Mouse (Mus musculus) olfactory bulb, adult 2 months (tissue): ENCODE results near the gene Slc29a4. TPM values are rescaled to one million over a fixed set of nuclear protein-coding genes. Genes with fewer than 3 reads are reported as not detected.
A peak's percentile ranks its signal among the peaks of the same experiment; 100 is the strongest.

Experiments used
- H3K27ac ChIP-seq: fragments of 200-500 bp; 2 replicates; pipeline ENCODE4 v1.5.1; 2012; ENCODE audit warnings: low read depth, low read length; ENCODE audit not compliant: insufficient read depth
- H3K4me1 ChIP-seq: fragments of 200-500 bp; 2 replicates; pipeline ENCODE4 v1.6.1; 2012; ENCODE audit warnings: low read length; ENCODE audit not compliant: control insufficient read depth, insufficient read depth
- H3K4me3 ChIP-seq: fragments of 200-500 bp; 2 replicates; pipeline ENCODE4 v1.5.1; 2012; ENCODE audit warnings: mild to moderate bottlenecking, low read depth, low read length, moderate library complexity; ENCODE audit not compliant: insufficient read depth
- CTCF ChIP-seq: fragments of 200-500 bp; IDR thresholded peaks from 2 replicates; pipeline ENCODE4 v1.5.1; 2012; ENCODE audit warnings: low read depth, mild to moderate bottlenecking, low read length, moderate library complexity; ENCODE audit not compliant: insufficient read depth
- POLR2A ChIP-seq: fragments of 200-500 bp; IDR thresholded peaks from 2 replicates; pipeline ENCODE4 v1.6.1; 2012; ENCODE audit warnings: mild to moderate bottlenecking, low read depth, low read length, moderate library complexity; ENCODE audit not compliant: insufficient read depth
- WGBS: fragments of 180-500 bp; shearing (Covaris S2); methylation state at CpG from one replicate; pipeline ENCODE4 v1.1.7; 2018; 5-methylcytosine and 5-hydroxymethylcytosine counted together
- polyA plus RNA-seq: library from polyadenylated mRNA; stranded (reverse); fragments of >200 nt; gene quantifications from 2 replicates; pipeline ENCODE4 v1.2.4, GENCODE M21; 2012; ENCODE audit warnings: low replicate concordance; ENCODE audit not compliant: missing spikeins, insufficient read depth, insufficient read length

Slc29a4 gene
- polyA plus RNA-seq, 1 experiment, result not detected

DNA sequence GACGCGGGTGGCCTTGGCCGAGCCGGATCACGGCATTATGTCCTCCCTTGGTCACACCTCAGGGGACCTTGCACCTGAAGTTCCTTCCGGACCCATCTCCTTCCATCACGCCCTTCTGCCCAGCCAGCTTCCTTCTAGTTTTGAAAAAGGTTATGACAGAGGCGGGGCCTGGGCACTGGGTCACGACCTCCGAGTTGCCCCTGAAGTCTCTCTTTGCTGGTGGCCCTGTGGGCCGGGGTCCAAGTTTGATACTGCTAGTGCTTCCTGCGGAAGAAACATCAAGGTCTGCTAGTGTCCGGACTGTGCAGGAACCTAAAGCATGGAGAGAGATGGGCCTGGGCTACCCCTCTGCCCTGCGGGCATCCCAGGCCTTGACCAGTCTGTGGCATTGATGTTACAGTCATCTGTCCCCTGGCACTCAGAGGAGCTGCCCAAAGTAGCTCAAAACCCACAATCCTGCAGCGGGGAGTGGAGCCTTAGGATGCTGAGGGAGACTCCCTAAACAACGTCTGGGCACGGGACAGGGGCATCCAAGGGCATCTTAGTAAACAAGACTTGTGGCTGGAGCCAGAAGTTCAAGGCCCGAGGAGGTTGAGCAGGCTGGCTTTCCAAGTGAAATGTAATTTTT is 10.3 kb downstream of the Slc29a4 start:
- no peak for TF ChIP-seq POLR2A
- no peak for TF ChIP-seq CTCF
- Histone ChIP-seq H3K4me3 (peak overlapping the region; percentile 68), H3K27ac (no peak overlapping the region), H3K4me1 (peaks cover 23% of the 10 kb centered on the region)
- WGBS, result 25% methylated on average over 18 of the region's 18 CpGs

DNA sequence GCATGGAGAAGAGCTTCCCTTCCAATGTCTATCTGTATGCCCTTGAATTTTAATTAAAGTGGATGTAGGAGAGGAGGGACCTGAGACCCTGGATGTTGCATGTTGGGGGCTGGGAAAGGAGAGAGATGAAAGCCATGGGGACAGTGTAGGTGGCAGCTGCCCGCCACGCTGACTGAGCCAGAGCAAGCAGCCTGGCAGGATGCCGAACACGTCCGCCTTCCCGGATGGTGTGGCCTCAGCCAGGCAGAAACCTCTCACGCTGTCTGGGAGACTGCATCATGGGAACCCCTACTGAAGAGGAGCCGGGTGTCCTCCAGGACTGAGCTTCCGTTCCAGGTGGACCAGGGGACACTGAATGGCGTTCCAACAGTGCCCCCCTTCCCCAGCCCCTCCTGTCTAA is 11.3 kb downstream of the Slc29a4 start:
- Histone ChIP-seq H3K4me1 (peaks cover 23% of the 10 kb centered on the region), H3K4me3 (no peak overlapping the region), H3K27ac (no peak overlapping the region)
- WGBS, result 69% methylated on average over 10 of the region's 10 CpGs
- TF ChIP-seq CTCF (no peak), POLR2A (no peak)

DNA sequence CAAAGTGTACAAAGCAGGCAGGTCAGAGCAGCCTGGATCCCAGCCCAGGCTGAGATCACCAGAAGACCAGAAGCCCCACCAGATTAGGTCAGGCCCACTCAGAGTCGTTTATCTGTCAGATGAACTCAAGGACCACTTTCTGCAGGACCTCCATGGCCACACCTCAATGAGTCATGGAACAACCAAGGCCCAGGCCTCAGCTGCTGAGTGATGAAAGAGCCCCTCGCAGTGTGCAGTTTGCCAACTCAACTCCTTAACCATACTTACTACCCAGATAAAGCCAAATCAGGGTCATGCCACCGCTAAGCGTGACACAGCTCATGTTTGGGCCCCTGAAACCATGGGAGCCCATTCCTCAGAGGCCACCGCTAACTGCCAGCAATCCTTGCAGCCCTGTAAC is 15.4 kb downstream of the Slc29a4 start:
- no peak for TF ChIP-seq CTCF
- no peak for TF ChIP-seq POLR2A
- H3K4me3 ChIP-seq, result no peak overlapping the region
- no peak overlapping the region for H3K27ac ChIP-seq
- peaks cover 7% of the 10 kb centered on the region for H3K4me1 ChIP-seq
- WGBS, result 90% methylated on average over 5 of the region's 5 CpGs

DNA sequence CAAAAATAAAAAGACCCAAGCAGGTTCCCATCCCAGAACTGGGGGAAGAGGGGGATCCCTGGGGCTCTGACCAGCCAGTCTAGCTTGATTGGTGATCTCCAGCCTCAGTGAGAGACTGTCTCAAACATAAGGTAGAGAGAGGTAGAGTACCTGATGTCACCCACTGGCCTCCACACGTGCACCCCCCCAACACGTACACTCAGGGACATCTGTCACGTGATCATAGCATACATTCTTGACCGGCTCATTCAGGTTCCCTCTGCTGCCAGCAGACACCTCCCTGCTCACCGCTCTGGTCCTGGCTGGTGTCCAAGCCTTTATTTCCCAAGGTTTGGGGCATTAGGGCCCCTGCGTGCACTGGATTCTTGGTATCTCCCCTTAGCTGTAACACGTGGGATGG is 17.1 kb downstream of the Slc29a4 start:
- no peaks in the 10 kb centered on the region for H3K4me1 ChIP-seq
- no peak overlapping the region for H3K27ac ChIP-seq
- no peak overlapping the region for H3K4me3 ChIP-seq
- WGBS, result 76% methylated on average over 7 of the region's 7 CpGs
- TF ChIP-seq POLR2A, result no peak
- no peak for TF ChIP-seq CTCF

DNA sequence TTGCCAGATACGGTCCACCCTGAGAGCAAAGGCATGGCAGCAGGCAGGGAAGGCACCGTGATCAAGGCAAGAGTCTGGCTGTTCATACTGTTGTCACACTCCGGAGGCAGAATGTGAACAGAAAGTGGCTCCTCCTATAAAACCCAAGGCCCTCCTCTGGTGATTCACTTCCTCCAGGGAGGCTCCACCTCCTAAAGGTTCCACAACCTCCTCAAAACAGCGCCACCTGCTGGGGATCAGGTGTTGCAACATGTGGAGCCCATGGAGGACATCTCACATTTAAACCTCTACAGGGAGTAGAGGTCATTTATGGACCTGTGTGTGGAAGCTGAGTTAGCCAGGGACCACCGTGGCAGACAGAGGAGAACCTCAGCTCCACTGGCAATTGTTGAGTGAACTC is 20.1 kb downstream of the Slc29a4 start:
- WGBS, result 79% methylated on average over 5 of the region's 5 CpGs
- Histone ChIP-seq H3K4me3 (no peak overlapping the region), H3K4me1 (no peaks in the 10 kb centered on the region), H3K27ac (no peak overlapping the region)
- TF ChIP-seq POLR2A, result no peak

DNA sequence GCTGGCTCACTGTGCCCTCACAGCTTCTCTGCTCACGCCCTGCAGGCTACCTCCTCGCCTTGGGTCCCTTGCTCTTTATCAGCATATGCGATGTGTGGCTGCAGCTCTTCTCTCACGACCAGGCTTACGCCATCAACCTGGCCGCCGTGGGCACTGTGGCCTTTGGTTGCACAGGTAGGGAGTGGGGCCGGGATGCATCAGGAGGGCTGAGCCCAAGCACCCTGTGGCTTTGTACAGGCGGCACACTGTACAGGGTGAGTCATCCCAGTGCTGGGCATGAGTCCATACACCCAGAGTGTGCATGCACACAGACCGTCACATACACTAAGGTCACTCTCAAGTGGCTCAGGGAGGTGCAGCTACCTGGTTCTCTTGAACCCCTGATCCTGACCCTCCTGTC is 21.7 kb downstream of the Slc29a4 start:
- Histone ChIP-seq H3K27ac (no peak overlapping the region), H3K4me3 (no peak overlapping the region), H3K4me1 (no peaks in the 10 kb centered on the region)
- TF ChIP-seq POLR2A (no peak), CTCF (no peak)
- WGBS, result 85% methylated on average over 10 of the region's 10 CpGs

DNA sequence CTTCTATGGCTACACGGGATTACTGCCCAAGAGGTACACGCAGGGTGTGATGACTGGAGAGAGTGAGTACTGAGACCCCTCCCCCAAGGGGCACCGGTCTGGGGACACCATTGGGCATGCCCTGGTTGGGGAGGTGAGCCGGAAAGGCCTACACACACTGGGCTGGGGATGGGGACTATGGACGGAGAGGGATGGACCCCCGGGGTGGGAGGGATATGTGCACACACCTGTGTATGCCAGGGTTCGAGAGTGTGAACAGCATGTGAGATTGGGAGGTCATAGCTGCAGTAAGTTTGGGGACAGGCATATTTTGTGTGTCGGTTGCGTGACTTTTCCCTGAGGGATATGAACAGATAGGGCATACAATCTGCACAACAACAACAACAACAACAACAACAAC is 22.7 kb downstream of the Slc29a4 start:
- TF ChIP-seq CTCF (no peak), POLR2A (no peak)
- 89% methylated on average over 9 of the region's 9 CpGs for WGBS
- no peak overlapping the region for H3K27ac ChIP-seq
- no peak overlapping the region for H3K4me3 ChIP-seq
- no peaks in the 10 kb centered on the region for H3K4me1 ChIP-seq

DNA sequence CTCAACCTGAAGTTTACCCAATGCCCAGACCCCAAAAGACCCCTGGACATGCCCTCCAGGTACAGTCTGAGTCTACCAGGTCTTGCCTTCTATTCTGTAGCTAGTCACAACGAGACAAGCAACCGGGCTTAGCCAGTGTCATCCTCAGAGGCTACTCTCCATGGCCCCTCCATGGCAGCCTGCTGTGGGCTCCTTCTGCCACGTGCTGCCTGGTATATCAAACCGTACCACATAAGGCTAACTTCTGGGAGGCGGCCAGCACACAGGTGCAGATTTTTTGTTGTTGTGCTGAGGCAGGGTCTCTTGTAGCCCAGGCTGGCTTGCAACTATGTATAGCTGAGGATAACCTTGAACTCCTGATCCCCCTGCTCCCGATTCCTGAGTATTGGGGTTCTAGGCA is 23.7 kb downstream of the Slc29a4 start:
- Histone ChIP-seq H3K4me3 (no peak overlapping the region), H3K4me1 (no peaks in the 10 kb centered on the region), H3K27ac (no peak overlapping the region)
- 87% methylated on average over 6 of the region's 6 CpGs for WGBS
- no peak for TF ChIP-seq CTCF
- TF ChIP-seq POLR2A, result no peak

DNA sequence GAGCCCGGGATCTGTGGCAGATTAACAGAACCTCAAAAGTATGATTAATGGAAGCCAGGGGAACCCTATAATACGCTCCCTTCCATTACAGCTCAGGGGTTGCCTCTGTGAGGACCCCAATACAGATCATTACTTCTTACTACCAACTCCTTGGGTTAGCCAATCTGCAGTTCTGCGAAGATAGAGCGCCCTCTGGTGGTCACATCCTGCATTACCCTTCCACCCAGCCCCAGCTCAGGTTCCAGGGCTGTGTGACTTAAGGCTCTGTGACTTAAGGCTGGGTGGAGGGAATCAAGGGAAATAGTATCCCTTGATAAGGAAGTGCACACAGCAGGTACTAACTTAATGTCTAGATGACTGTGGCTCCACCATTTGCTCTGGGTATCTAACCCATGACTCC is 25.7 kb downstream of the Slc29a4 start:
- Histone ChIP-seq H3K4me1 (no peaks in the 10 kb centered on the region), H3K4me3 (no peak overlapping the region), H3K27ac (no peak overlapping the region)
- WGBS, result 21% methylated on average over 4 of the region's 4 CpGs
- TF ChIP-seq CTCF (peak; percentile 55), POLR2A (no peak)

DNA sequence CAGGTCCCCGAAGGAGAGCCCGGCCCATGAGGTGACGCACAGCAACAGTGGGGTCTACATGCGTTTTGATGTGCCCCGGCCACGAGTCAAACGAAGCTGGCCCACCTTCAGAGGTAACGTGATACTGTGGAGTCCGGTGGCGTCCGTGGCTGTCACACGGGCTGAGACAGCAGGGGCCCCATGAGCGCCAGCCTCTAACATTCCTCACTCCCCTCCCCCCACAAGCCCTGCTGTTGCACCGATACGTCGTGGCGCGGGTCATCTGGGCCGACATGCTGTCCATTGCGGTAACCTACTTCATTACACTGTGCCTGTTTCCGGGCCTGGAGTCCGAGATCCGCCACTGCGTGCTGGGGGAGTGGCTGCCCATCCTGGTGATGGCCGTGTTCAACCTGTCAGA is 26.2 kb downstream of the Slc29a4 start:
- H3K4me3 ChIP-seq, result no peak overlapping the region
- no peak overlapping the region for H3K27ac ChIP-seq
- WGBS, result 74% methylated on average over 25 of the region's 25 CpGs
- no peaks in the 10 kb centered on the region for H3K4me1 ChIP-seq
- TF ChIP-seq POLR2A, result no peak
- TF ChIP-seq CTCF, result no peak
